Mouse (Mus musculus): ENCODE data around the gene Cchcr1.

DNA sequence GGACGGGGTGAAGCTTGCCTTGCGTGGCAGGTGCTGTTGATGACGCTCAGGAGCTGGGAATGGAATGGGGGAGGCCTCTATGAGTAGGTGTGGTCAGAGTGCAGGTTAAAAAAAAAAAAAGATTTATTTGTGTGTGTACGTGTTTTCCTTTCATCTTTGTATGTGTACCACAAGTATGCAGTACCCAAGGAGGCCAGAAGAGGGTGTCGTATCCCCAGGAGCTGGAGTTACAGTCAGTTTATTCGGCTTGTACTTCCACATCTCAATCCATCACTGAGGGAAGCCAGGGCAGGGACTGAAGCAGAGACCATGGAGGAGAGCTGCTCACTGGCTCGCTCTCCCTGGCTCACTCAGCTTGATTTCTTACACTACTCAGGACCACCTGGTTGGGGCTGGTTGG is 54.6 kb downstream of the Cchcr1 start:
- TF ChIP-seq POLR2A (IDR thresholded peaks at IDR 0.05; ENCODE audit: low read depth, low read length) (no peak), CTCF (conservative IDR thresholded peaks at IDR 0.05; ENCODE audit: insufficient read depth, insufficient read length, low read depth, low read length) (no peak)
